Mouse (Mus musculus) hindbrain, embryonic 10.5 days (tissue): Measurements from ENCODE around the gene Lhfpl3. TPM values are rescaled to one million over a fixed set of nuclear protein-coding genes. Genes with fewer than 3 reads are reported as not detected.
"Not testable (repeated sequence)": the region's sequence is repeated elsewhere in the genome, so short reads cannot be mapped to it uniquely, and the experiment has no call there.

Experiments used
- DNase-seq: peaks from one replicate; pipeline ENCODE4 v3.0.0-alpha.2; 2017; ENCODE audit warnings: low spot score
- H3K27ac ChIP-seq: fragments of 300-500 bp; sonication (generic); 2 replicates; pipeline ENCODE4 v1.5.1; 2016; ENCODE audit warnings: mild to moderate bottlenecking, moderate library complexity
- H3K27me3 ChIP-seq: fragments of 300-500 bp; sonication (generic); 2 replicates; pipeline ENCODE4 v1.6.1; 2016; ENCODE audit warnings: mild to moderate bottlenecking; ENCODE audit not compliant: poor library complexity, insufficient read depth, severe bottlenecking
- H3K36me3 ChIP-seq: fragments of 300-500 bp; sonication (generic); 2 replicates; pipeline ENCODE4 v1.6.1; 2016; ENCODE audit warnings: mild to moderate bottlenecking, moderate library complexity
- H3K4me1 ChIP-seq: fragments of 300-500 bp; sonication (generic); replicated peaks from 2 replicates; pipeline ENCODE4 v1.6.1; 2016; ENCODE audit warnings: mild to moderate bottlenecking
- H3K4me3 ChIP-seq: fragments of 300-500 bp; sonication (generic); 2 replicates; pipeline ENCODE4 v1.5.1; 2016; ENCODE audit warnings: mild to moderate bottlenecking, moderate library complexity
- H3K9me3 ChIP-seq: fragments of 300-500 bp; sonication (generic); 2 replicates; pipeline ENCODE4 v1.6.1; 2016; ENCODE audit warnings: mild to moderate bottlenecking, moderate library complexity
- WGBS: fragments of 180-500 bp; shearing (Covaris S2); methylation state at CpG from one replicate; pipeline ENCODE4 v1.1.7; 2016; 5-methylcytosine and 5-hydroxymethylcytosine counted together
- polyA plus RNA-seq: library from polyadenylated mRNA; unstranded; fragments of >200 nt; fragmentation: Nextera tagmentation; extraction: Ambion mirVana; gene quantifications from 2 replicates; pipeline ENCODE4 v1.2.1, GENCODE M21; 2016

The Lhfpl3 gene
- polyA plus RNA-seq: 0.35 and 0.36 TPM in 2 replicates

GRCm38 (mm10) chr5:22745885-22746532 is at the start of gene Lhfpl3:
Gene Lhfpl3, plus strand, starts transcription at chr5:22746059.
- peaks cover 21% of the 10 kb centered on the region for H3K4me1 ChIP-seq
- peak; percentile 66 for DNase-seq
- no peaks in the 10 kb centered on the region for H3K36me3 ChIP-seq
- H3K9me3 ChIP-seq: no peaks in the 10 kb centered on the region
- peak within 1 kb of the TSS; percentile 68 for H3K4me3 ChIP-seq
- under 1% methylated on average over 53 of the region's 53 CpGs for WGBS
- peaks cover 54% of the 10 kb centered on the region for H3K27me3 ChIP-seq
- H3K27ac ChIP-seq: peak within 1 kb of the TSS; percentile 71

- H3K36me3 ChIP-seq, H3K9me3 ChIP-seq, H3K27me3 ChIP-seq, H3K27ac ChIP-seq, H3K4me1 ChIP-seq, DNase-seq, H3K4me3 ChIP-seq: not testable (repeated sequence)
- 86% methylated on average over 4 of the region's 4 CpGs for WGBS
These were observed 39.6 kb upstream of the Lhfpl3 start for GRCm38 (mm10) chr5:22706271-22706670.

GRCm38 (mm10) chr5:22745529-22745884 is 352 bp upstream of the Lhfpl3 start:
- Histone ChIP-seq H3K9me3 (no peaks in the 10 kb centered on the region), H3K36me3 (no peaks in the 10 kb centered on the region), H3K27me3 (peaks cover 54% of the 10 kb centered on the region), H3K4me1 (peaks cover 21% of the 10 kb centered on the region), H3K27ac (peak overlapping the region; percentile 71), H3K4me3 (peak overlapping the region; percentile 68)
- no peak for DNase-seq
- 3% methylated on average over 10 of the region's 10 CpGs for WGBS

GRCm38 (mm10) chr5:22746533-22747021 is 718 bp downstream of the Lhfpl3 start:
- DNase-seq: peak; percentile 43
- no peaks in the 10 kb centered on the region for H3K9me3 ChIP-seq
- peaks cover 54% of the 10 kb centered on the region for H3K27me3 ChIP-seq
- WGBS: under 1% methylated on average over 20 of the region's 20 CpGs
- peaks cover 21% of the 10 kb centered on the region for H3K4me1 ChIP-seq
- peak overlapping the region; percentile 71; the same call in 1 of the 2 replicates for H3K27ac ChIP-seq
- H3K4me3 ChIP-seq: peak overlapping the region; percentile 68
- H3K36me3 ChIP-seq: no peaks in the 10 kb centered on the region

- H3K27ac ChIP-seq: no peak overlapping the region
- whole genome bisulfite sequencing: 7% methylated on average over 7 of the region's 7 CpGs
- H3K27me3 ChIP-seq: peaks cover 54% of the 10 kb centered on the region
- no peaks in the 10 kb centered on the region for H3K9me3 ChIP-seq
- DNase-seq: peak; percentile 5
- peaks cover 21% of the 10 kb centered on the region for H3K4me1 ChIP-seq
- peak overlapping the region; percentile 68 for H3K4me3 ChIP-seq
- H3K36me3 ChIP-seq: no peaks in the 10 kb centered on the region
These were observed 1.4 kb downstream of the Lhfpl3 start for GRCm38 (mm10) chr5:22747305-22747704.

- H3K4me3 ChIP-seq: no peak overlapping the region
- H3K27me3 ChIP-seq: no peaks in the 10 kb centered on the region
- H3K36me3 ChIP-seq: no peaks in the 10 kb centered on the region
- H3K4me1 ChIP-seq: no peaks in the 10 kb centered on the region
- H3K27ac ChIP-seq: no peak overlapping the region
- DNase-seq: no peak
- 45% methylated on average over 3 of the region's 3 CpGs for WGBS
- H3K9me3 ChIP-seq: no peaks in the 10 kb centered on the region
These were observed 11.4 kb downstream of the Lhfpl3 start for GRCm38 (mm10) chr5:22757261-22757660.

- 62% methylated on average over 1 of the region's 1 CpGs for WGBS
- DNase-seq: no peak
- no peaks in the 10 kb centered on the region for H3K27me3 ChIP-seq
- H3K27ac ChIP-seq: no peak overlapping the region
- H3K36me3 ChIP-seq: no peaks in the 10 kb centered on the region
- no peak overlapping the region for H3K4me3 ChIP-seq
- no peaks in the 10 kb centered on the region for H3K9me3 ChIP-seq
- H3K4me1 ChIP-seq: no peaks in the 10 kb centered on the region
These were observed 24.9 kb downstream of the Lhfpl3 start for GRCm38 (mm10) chr5:22770726-22771125.

GRCm38 (mm10) chr5:22795361-22795760 is 49.5 kb downstream of the Lhfpl3 start:
- 69% methylated on average over 1 of the region's 1 CpGs for WGBS

GRCm38 (mm10) chr5:22813426-22813825 is 67.6 kb downstream of the Lhfpl3 start:
- no peak for DNase-seq
- 76% methylated on average over 4 of the region's 4 CpGs for WGBS
- H3K4me3 ChIP-seq: no peak overlapping the region

More at GRCm38 (mm10) chr5:22795361-22795760, 49.5 kb downstream of the Lhfpl3 start:
- no peaks in the 10 kb centered on the region for H3K4me1 ChIP-seq
- H3K27me3 ChIP-seq: no peaks in the 10 kb centered on the region
- no peak overlapping the region for H3K27ac ChIP-seq
- H3K36me3 ChIP-seq: no peaks in the 10 kb centered on the region
- no peak for DNase-seq
- H3K4me3 ChIP-seq: no peak overlapping the region
- no peaks in the 10 kb centered on the region for H3K9me3 ChIP-seq

GRCm38 (mm10) chr5:22829822-22830450 is 84.1 kb downstream of the Lhfpl3 start:
- Histone ChIP-seq H3K4me1 (no peaks in the 10 kb centered on the region), H3K36me3 (no peaks in the 10 kb centered on the region), H3K9me3 (peaks cover 4% of the 10 kb centered on the region; the same call in 1 of the 2 replicates), H3K4me3 (no peak overlapping the region), H3K27ac (no peak overlapping the region), H3K27me3 (no peaks in the 10 kb centered on the region)
- DNase-seq: no peak
- 88% methylated on average over 3 of the region's 3 CpGs for WGBS

More at GRCm38 (mm10) chr5:22813426-22813825, 67.6 kb downstream of the Lhfpl3 start:
- no peaks in the 10 kb centered on the region for H3K27me3 ChIP-seq
- no peaks in the 10 kb centered on the region for H3K9me3 ChIP-seq
- H3K4me1 ChIP-seq: no peaks in the 10 kb centered on the region
- H3K27ac ChIP-seq: no peak overlapping the region
- no peaks in the 10 kb centered on the region for H3K36me3 ChIP-seq

GRCm38 (mm10) chr5:22851572-22851971 is 105.7 kb downstream of the Lhfpl3 start:
- Histone ChIP-seq H3K4me1 (no peaks in the 10 kb centered on the region), H3K27me3 (no peaks in the 10 kb centered on the region), H3K36me3 (no peaks in the 10 kb centered on the region), H3K27ac (no peak overlapping the region), H3K9me3 (no peaks in the 10 kb centered on the region), H3K4me3 (no peak overlapping the region)
- WGBS: 63% methylated on average over 14 of the region's 14 CpGs
- DNase-seq: no peak

GRCm38 (mm10) chr5:22853503-22853902 is 107.6 kb downstream of the Lhfpl3 start:
- Histone ChIP-seq H3K4me1 (no peaks in the 10 kb centered on the region), H3K27ac (no peak overlapping the region), H3K27me3 (no peaks in the 10 kb centered on the region), H3K36me3 (no peaks in the 10 kb centered on the region), H3K4me3 (no peak overlapping the region), H3K9me3 (no peaks in the 10 kb centered on the region)
- 87% methylated on average over 2 of the region's 2 CpGs for WGBS
- no peak for DNase-seq

- 85% methylated on average over 4 of the region's 4 CpGs for WGBS
- no peaks in the 10 kb centered on the region for H3K36me3 ChIP-seq
- H3K4me3 ChIP-seq: no peak overlapping the region
- H3K27ac ChIP-seq: no peak overlapping the region
- no peak for DNase-seq
- H3K27me3 ChIP-seq: no peaks in the 10 kb centered on the region
- no peaks in the 10 kb centered on the region for H3K9me3 ChIP-seq
- no peaks in the 10 kb centered on the region for H3K4me1 ChIP-seq
These were observed 110.6 kb downstream of the Lhfpl3 start for GRCm38 (mm10) chr5:22856480-22856879.
